Mouse (Mus musculus) CD8-positive naive resting alpha-beta T cell, adult 2 months (primary cell): Measurements from ENCODE around the gene Snx9.
A peak's percentile ranks its signal among the peaks of the same experiment; 100 is the strongest.

Experiments used
- DNase-seq, 2 experiments: peaks; one replicate each; pipeline ENCODE4 v3.0.0; 2022; ENCODE audit warnings: low read depth in 2 of 2, low spot score in 2 of 2

The Snx9 gene

DNA sequence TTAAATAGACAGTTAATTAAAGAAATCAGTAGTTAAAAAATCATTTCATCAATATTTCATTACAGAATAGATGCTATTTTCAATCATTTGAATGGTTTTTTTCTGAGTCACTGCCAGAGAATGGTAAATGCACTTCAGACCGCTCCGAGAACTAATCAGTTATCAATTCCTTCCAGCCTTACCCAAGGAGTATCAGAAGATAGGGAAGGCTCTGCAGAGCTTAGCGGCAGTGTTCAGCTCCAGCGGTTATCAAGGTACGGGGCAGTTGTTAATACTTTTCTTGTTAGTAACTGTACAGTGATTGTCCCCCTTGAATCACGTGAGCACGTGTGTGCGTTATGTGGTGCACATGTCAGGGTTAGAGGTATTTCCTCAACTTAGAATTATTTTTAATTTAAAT lies 80.8 kb downstream of the Snx9 start:
- no peak for DNase-seq

DNA sequence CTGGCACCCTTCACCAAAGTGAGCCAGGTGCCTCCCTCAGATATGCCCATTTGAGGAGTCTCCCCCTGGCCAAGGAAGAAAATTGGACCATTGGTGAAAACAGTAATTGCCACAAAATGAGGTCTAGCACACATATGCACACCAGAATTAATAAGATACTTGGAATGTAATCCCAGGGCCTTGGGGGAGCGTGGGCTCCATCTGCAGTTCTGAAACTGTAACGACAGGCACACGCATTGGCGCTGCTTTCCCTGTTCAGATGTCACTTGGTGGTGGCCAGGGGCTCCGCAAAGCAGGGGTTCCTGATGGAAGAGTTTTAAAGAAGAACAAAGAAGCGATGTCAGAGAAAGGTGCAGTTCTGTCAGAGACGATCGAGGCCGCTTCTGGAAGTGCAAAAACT lies 82.2 kb downstream of the Snx9 start:
- DNase-seq: no peak

DNA sequence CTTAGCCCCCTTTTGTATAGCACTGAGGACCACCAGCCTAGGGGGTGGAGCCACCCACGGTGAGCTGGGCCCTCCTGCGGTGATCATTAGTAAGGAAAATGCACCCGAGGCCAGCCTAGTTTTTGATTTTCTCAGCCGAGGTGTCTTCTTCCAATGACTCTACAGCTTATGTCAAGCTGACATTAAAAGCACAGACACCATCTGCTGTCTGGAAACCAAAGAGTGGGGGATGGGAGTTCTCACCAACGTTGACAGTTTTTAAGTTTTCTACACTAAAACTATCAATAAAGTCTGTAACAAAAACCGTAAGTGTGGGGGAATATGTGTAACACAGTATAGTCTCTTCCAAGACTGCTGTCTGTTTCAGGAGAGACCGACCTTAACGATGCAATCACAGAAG lies 83.1 kb downstream of the Snx9 start:
- no peak for DNase-seq

DNA sequence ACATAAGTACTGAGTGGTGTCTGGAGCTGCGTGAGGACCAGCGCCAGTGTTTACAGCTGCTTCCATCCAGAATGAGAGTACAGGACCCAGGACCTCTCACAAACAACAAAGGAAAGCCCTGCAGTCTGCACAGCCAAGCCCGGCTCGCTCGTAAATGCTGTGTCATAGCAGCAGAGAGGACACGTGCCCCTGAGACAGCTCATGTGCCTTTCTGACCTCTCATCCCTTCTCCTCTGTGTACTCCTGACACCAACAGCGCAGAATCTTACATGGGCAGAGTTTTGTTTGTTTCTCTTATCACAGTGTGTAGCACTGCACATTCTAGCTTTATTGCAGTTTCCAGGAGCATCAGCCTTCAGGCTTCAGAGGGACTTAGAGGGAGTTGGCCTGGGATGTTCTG lies 85.6 kb downstream of the Snx9 start:
- no peak for DNase-seq

DNA sequence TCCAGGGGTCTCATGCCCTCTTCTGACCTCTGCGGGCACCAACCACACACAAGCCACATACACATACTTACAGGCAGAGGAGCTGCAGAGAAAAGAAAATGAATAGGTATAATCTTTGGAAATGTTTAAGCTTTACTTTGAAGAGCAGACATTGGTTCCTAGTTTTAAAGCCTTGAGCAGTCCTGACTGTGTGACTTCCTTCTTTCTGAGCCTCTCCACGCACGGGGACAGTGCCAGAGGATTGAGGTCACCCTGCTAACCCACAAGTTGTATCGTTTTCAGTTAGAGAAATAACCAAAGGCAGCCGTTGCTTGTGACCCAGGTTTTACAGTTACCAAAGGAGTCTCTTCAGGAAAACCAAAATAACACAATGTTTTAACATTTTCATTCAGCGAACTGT lies 87.9 kb downstream of the Snx9 start:
- no peak for DNase-seq

DNA sequence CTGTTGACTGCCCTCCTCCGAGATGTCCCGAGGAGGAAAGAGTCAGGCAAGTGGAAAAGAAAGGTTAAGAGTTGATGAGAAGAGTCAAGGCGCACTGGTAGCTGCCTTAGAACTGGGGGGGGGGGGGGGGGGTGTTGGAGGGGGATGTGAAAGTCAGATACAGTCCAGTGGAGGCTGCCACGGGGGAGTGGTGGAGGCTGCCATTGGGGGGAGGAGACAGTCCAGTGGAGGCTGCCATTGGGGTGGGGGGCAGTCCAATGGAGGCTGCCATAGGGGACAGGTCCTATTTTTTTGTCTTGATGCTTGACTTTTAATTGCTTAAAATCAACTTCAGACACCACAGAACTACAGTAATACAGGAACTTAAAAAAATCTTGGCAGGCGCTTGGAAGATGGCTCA lies 91.0 kb downstream of the Snx9 start:
- no peak for DNase-seq

- peak; percentile 30 to 40 for DNase-seq
These were observed 93.6 kb downstream of the Snx9 start for GRCm38 (mm10) chr17:5934554-5935324.

GRCm38 (mm10) chr17:5935680-5936079 lies 94.6 kb downstream of the Snx9 start:
- DNase-seq: no peak

DNA sequence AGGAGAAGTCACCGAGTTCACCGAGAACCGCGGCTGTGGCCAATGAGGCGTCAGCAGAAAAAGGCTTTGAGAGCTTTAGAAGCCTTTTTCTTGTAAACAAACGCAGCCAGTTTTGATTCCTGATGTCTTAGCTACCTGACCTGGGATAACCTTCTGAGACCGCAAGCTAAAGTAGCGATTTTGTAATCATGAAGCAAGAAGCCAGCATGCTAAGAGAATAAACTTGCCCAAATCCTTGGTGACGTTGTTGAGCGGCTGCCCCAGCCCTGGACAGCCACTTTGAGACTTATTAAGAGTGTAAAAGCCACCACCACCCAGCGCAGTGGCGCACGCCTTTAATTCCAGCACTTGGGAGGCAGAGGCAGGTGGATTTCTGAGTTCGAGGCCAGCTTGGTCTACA lies 95.1 kb downstream of the Snx9 start:
- no peak for DNase-seq

DNA sequence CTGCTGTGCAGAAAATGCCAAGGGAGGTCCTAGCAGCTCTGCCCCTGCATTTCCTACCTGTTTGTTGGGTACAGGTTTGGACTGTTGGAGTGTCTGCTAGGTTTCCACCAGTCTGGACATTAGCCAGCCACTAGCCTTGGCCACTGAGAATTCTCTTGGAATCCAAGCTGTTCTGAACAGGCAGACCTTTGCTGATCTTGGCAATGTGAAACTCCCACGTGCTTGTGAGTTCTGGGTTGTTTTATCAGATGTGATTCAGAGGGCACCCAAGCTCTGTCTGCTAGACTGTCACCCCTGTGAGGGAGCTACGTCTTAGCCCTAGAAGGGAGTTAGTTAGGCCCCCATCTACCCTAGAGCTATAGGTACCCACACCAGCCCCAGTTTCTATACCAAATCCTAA lies 96.3 kb downstream of the Snx9 start:
- DNase-seq: no peak

DNA sequence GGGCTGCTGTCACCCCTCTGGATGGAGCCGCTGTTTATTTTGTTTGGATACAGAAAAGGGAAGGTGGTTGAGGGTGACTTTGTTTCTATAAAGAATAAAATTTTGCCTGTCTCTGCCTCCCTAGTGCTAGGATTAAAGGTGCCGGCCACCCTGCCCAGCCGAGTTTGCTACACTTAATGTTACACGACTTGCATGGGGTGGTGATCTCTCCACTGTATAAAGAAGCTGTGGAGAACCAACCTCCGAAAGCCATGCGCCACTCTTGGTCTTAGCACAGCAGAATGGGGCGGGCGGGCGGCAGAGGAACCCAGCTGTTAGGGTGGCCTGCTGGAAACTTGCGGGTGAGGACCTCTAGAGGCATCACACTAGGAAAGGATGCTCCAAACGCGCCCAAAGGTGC lies 98.7 kb downstream of the Snx9 start:
- no peak for DNase-seq

GRCm38 (mm10) chr17:5940792-5941191 lies 99.7 kb downstream of the Snx9 start:
- peak; percentile 71 to 75 for DNase-seq

- peak in 1 of 2 experiments; percentile 10 for DNase-seq
These were observed 100.3 kb downstream of the Snx9 start, which contains the start of gene Synj2 for GRCm38 (mm10) chr17:5941230-5942043. TSS of gene Synj2 (plus strand) at chr17:5941280.

- no peak for DNase-seq
These were observed 101.0 kb downstream of the Snx9 start for GRCm38 (mm10) chr17:5942156-5942555.

GRCm38 (mm10) chr17:5943053-5943452 lies 101.9 kb downstream of the Snx9 start:
- no peak for DNase-seq

DNA sequence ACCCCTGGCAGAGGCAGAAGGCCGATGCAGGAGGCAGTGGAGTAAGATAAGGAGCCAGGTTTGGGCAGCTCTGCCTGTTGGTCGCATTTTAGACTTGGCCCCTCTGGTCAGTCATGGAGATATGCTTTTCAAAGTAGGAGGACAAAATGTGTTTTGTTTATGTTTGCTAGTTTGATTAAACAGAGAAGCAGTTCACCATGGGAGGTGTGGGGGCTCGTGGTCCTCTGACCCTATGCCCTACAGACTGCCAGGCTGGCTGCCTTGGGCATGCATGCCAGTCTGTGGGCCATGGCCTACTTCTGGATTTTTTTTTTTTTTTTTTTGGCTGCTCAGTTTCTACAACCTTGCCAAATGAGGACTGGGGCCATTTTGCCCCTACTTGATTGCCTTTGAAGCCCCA lies 105.9 kb downstream of the Snx9 start:
- no peak for DNase-seq

GRCm38 (mm10) chr17:5952455-5952854 lies 111.3 kb downstream of the Snx9 start:
- no peak for DNase-seq

GRCm38 (mm10) chr17:5956350-5957000 lies 115.3 kb downstream of the Snx9 start:
- no peak for DNase-seq

DNA sequence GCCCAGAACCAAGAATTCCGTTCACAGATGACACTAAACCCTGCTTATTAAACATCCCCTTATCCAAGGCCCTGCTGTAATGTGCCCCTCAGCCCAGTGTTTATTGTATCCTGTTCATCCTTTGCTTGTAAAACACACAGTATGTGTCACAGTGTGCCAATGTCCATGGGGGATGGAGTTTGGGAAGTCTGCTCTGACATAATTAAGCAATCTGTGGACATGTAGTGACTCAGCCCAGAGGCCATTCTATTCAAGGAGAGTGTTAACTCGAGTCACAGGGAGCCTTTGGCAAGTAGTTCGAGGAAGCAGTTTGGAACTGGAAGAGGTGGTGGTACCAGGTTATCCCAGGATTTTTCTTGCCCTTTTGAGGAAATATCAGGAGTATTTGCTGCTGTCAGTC lies 116.0 kb downstream of the Snx9 start:
- DNase-seq: no peak

DNA sequence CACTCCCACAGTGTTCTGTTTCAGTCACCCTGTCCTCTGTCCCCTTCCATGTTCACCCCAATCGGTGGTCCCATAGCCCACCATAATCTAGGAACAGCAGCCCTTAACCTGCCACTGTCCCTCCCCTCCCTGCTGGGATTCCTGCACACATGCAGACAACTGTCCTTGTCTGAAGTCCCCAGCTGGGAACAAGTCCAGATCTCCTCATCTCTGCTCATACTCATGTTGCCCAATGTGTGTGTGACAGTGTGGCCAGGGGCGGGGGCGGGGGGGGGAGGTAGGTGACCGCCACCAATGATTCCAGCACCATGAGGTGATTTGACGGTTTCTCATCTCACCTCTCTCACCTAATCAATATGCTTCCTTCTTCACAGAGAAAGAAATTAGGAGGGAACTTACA lies 117.1 kb downstream of the Snx9 start:
- DNase-seq: no peak

GRCm38 (mm10) chr17:5958636-5959035 lies 117.5 kb downstream of the Snx9 start:
- no peak for DNase-seq

DNA sequence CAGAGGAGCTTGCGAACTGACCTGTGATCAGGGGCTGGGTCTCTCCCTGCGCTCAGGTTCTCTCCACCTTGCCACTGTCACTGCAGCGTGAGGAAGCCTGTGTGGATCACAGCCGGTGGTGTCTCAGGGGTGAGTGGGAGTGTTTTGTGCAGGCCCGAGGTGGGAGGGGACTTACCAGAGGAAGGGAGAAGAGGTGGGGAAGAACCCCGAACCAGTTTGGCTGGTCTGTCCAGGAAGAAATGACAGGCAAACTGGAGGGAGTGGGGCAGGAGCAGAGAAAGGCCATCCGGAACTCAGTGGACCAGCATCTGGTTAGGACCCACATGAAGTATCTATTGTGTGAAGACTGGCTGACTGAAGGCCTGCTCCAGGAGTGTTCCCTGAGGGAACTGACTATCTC lies 118.0 kb downstream of the Snx9 start:
- DNase-seq: no peak
